Mouse (Mus musculus) embryonic facial prominence, embryonic 10.5 days (tissue): ENCODE results near the gene Helz. TPM values are rescaled to one million over a fixed set of nuclear protein-coding genes. Genes with fewer than 3 reads are reported as not detected.

ENCODE experiments used
- DNase-seq: peaks from one replicate; pipeline ENCODE4 v3.0.0-alpha.2; 2017; ENCODE audit warnings: low spot score
- H3K27ac ChIP-seq: fragments of 300-500 bp; sonication (generic); replicated peaks from 2 replicates; pipeline ENCODE4 v1.5.1; 2016; ENCODE audit warnings: mild to moderate bottlenecking
- H3K27me3 ChIP-seq: fragments of 300-500 bp; sonication (generic); replicated peaks from 2 replicates; pipeline ENCODE4 v1.6.1; 2016; ENCODE audit warnings: low read depth, mild to moderate bottlenecking; ENCODE audit not compliant: poor library complexity, severe bottlenecking
- H3K36me3 ChIP-seq: fragments of 300-500 bp; sonication (generic); replicated peaks from 2 replicates; pipeline ENCODE4 v1.6.1; 2016; ENCODE audit warnings: mild to moderate bottlenecking, moderate library complexity
- H3K4me1 ChIP-seq: fragments of 300-500 bp; sonication (generic); 2 replicates; pipeline ENCODE4 v1.6.1; 2016
- H3K4me3 ChIP-seq: fragments of 300-500 bp; sonication (generic); 2 replicates; pipeline ENCODE4 v1.5.1; 2016; ENCODE audit warnings: mild to moderate bottlenecking, moderate library complexity
- H3K9me3 ChIP-seq: fragments of 300-500 bp; sonication (generic); 2 replicates; pipeline ENCODE4 v1.6.1; 2016; ENCODE audit warnings: mild to moderate bottlenecking
- WGBS: fragments of 180-500 bp; shearing (Covaris S2); methylation state at CpG from one replicate; pipeline ENCODE4 v1.1.7; 2016; 5-methylcytosine and 5-hydroxymethylcytosine counted together
- polyA plus RNA-seq: library from polyadenylated mRNA; unstranded; fragments of >200 nt; fragmentation: Nextera tagmentation; extraction: Ambion mirVana; gene quantifications from 2 replicates; pipeline ENCODE4 v1.2.1, GENCODE M21; 2016

Helz gene
- polyA plus RNA-seq, 1 experiment from 2014 or later: 24.1 TPM

DNA sequence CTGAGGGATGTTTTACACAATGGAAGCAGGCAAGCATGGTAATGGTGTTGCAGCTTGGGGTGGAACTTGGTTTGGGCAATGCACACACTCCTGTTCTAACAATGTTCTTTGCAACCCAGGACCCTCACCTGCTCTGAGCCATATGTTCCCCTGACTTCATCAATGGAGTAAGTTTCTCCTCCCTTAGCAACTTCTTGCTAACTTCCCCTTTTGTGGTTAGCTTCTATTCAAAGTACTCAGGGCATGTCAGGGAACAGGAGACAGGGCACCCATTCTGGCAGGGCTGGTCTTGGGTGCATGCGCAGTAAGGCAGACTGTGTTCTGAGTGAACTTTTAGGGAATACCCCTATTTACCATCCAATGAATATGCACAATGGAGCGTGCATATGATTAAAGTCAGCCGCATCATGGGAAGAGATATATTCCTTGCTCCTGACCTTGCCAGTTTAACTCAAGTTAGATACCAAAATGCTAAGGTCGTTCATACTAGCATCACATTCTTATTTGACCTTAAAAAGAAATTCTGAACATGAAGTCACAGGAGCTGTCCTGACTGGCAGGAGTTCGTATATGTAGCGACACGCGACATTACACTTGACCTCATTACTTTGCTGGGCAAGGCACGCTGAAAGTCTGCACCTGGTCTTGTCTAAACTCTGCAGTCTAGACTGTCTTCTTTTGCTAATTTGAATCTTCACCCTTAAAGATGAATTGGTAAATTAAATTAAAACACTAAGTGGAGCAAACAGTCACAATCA lies 172.7 kb downstream of the Helz start:
- DNase-seq: no peak
- Histone ChIP-seq H3K27ac (no peak overlapping the region), H3K4me3 (no peak overlapping the region), H3K27me3 (no peaks in the 10 kb centered on the region), H3K9me3 (no peaks in the 10 kb centered on the region), H3K4me1 (no peaks in the 10 kb centered on the region), H3K36me3 (no peaks in the 10 kb centered on the region)
- WGBS: 91% methylated on average over 9 of the region's 9 CpGs

- Histone ChIP-seq H3K9me3 (no peaks in the 10 kb centered on the region), H3K27ac (no peak overlapping the region), H3K27me3 (no peaks in the 10 kb centered on the region), H3K36me3 (no peaks in the 10 kb centered on the region), H3K4me3 (no peak overlapping the region), H3K4me1 (no peaks in the 10 kb centered on the region)
- no peak for DNase-seq
- 90% methylated on average over 7 of the region's 7 CpGs for WGBS
Measured at GRCm38 (mm10) chr11:107721057-107721456, 173.3 kb downstream of the Helz start.

- Histone ChIP-seq H3K36me3 (no peaks in the 10 kb centered on the region), H3K27me3 (no peaks in the 10 kb centered on the region), H3K4me1 (peaks cover 3% of the 10 kb centered on the region; the same call in 1 of the 2 replicates), H3K27ac (no peak overlapping the region), H3K4me3 (no peak overlapping the region), H3K9me3 (no peaks in the 10 kb centered on the region)
- DNase-seq: no peak
- 93% methylated on average over 8 of the region's 8 CpGs for WGBS
Measured at GRCm38 (mm10) chr11:107724603-107725002, 176.9 kb downstream of the Helz start.

DNA sequence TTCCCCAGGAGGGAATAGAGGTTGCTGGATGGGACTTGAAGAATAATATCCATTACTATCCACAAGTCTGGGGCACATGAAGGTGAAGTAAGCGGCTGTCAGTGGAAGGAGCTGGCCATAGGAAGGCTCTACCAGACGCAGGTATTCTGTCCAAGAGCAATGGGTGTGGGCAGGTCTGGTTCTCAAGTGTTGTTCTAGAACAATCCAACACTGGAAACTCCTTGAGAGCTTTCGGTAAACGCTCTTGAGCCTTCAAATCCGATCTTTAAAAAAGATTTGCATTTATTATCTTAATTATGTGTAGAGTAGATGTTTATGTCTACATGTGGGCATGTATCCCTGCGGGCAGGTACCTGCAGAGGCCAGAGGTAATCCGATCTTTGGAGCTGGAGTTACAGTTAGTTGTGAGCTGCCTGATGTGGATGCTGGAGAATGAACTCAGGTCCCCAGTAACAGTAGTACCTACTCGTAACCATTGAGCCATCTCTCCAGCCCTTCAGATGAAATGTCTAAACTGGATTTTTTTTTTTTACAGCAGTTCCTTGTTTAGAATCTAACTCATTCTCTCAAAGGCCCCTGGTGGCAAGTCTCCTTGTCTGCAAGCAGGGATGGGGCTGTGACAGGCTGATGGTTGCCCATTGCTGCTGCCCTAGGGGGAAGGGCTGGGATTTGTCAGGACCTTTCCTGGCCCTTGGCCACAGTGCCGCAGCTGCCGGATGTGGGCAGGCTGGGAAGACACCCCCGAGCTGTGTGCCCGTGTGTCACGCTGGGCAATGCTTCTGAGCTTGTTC lies 180.5 kb downstream of the Helz start:
- DNase-seq: no peak
- Histone ChIP-seq H3K9me3 (no peaks in the 10 kb centered on the region), H3K36me3 (peaks cover 10% of the 10 kb centered on the region; the same call in 1 of the 2 replicates), H3K4me3 (no peak overlapping the region), H3K27ac (no peak overlapping the region), H3K4me1 (peaks cover 3% of the 10 kb centered on the region; the same call in 1 of the 2 replicates), H3K27me3 (no peaks in the 10 kb centered on the region)
- WGBS: 83% methylated on average over 13 of the region's 13 CpGs

DNA sequence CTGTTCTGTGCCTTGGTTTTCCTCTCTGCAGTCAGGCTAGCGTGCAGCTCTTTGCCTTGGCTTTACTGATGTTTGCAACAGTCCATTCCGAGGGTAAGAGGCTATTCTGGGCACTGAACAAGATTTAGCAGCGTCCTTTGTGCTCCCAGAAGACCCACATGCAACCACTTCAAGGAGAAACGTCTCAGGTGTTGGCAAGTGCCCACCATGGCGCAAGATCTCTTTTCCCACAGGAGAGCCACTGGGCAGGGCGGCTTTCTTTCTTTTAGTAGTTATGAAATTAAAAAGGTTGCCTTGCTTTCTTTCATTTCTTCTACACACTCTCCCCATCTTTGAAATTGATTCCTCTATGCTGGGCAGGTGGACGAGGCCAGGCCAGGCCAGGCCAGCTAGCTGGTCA lies 181.4 kb downstream of the Helz start:
- peaks cover 10% of the 10 kb centered on the region; the same call in 1 of the 2 replicates for H3K36me3 ChIP-seq
- H3K4me1 ChIP-seq: peaks cover 3% of the 10 kb centered on the region; the same call in 1 of the 2 replicates
- no peaks in the 10 kb centered on the region for H3K27me3 ChIP-seq
- H3K27ac ChIP-seq: no peak overlapping the region
- no peak overlapping the region for H3K4me3 ChIP-seq
- no peak for DNase-seq
- H3K9me3 ChIP-seq: no peaks in the 10 kb centered on the region
- WGBS: 81% methylated on average over 7 of the region's 7 CpGs

DNA sequence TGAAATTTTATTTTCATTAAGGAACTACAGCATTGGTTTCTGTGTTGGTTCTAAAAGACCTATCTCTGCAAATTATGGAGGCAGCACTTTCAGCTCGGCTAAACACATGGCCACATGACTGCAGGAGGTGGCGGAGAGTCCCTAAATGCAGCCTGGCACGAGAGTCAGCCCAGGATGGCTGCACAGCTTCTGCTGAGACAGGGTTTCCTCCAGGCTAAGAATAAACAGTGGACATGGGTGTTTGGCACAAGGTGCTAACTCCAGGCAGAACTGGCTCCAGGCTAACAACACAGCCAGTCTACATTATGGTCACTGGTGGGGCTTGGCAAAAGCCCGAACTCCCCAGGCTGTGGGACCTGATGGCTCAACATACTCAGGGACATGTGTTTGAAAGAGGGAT lies 183.2 kb downstream of the Helz start:
- WGBS: 85% methylated on average over 4 of the region's 4 CpGs
- H3K9me3 ChIP-seq: no peaks in the 10 kb centered on the region
- H3K4me3 ChIP-seq: no peak overlapping the region
- peaks cover 3% of the 10 kb centered on the region; the same call in 1 of the 2 replicates for H3K4me1 ChIP-seq
- peaks cover 27% of the 10 kb centered on the region for H3K36me3 ChIP-seq
- no peak overlapping the region for H3K27ac ChIP-seq
- DNase-seq: no peak
- H3K27me3 ChIP-seq: no peaks in the 10 kb centered on the region

GRCm38 (mm10) chr11:107731498-107731897 lies 183.8 kb downstream of the Helz start:
- Histone ChIP-seq H3K9me3 (no peaks in the 10 kb centered on the region), H3K36me3 (peaks cover 29% of the 10 kb centered on the region), H3K4me3 (no peak overlapping the region), H3K27ac (no peak overlapping the region), H3K4me1 (peaks cover 3% of the 10 kb centered on the region; the same call in 1 of the 2 replicates), H3K27me3 (no peaks in the 10 kb centered on the region)
- WGBS: 75% methylated on average over 5 of the region's 5 CpGs
- no peak for DNase-seq

DNA sequence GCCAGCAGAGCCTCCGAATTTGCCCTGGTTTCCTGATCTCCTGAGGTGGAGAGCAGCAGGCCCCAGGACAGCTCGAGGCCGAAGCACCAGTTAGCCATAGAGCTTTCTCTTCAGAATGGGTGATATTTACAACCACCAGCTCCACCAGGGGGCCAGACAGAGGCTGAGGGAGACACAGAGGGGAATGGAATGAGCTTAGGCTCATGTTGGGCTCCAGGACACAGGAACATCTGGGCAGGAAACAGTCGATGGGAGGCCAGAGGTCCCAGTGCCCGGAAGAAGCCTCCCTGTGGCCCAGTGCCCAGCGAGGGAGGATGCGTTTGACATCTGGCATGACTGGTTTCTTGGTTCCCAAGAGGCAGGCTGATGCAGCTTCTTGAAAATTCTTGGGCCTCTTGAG lies 186.4 kb downstream of the Helz start:
- H3K9me3 ChIP-seq: no peaks in the 10 kb centered on the region
- no peak overlapping the region for H3K4me3 ChIP-seq
- H3K27ac ChIP-seq: no peak overlapping the region
- peaks cover 44% of the 10 kb centered on the region for H3K36me3 ChIP-seq
- 0 out of 2 replicates have a peak, but pooled peaks cover 8% of the 10 kb centered on the region for H3K4me1 ChIP-seq
- WGBS: 83% methylated on average over 7 of the region's 7 CpGs
- DNase-seq: no peak
- H3K27me3 ChIP-seq: no peaks in the 10 kb centered on the region

GRCm38 (mm10) chr11:107737886-107738285 lies 190.2 kb downstream of the Helz start:
- WGBS: 69% methylated on average over 6 of the region's 6 CpGs

GRCm38 (mm10) chr11:107738418-107739099 lies 190.8 kb downstream of the Helz start:
- Histone ChIP-seq H3K27ac (no peak overlapping the region), H3K4me1 (0 out of 2 replicates have a peak, but pooled peaks cover 17% of the 10 kb centered on the region), H3K4me3 (no peak overlapping the region), H3K27me3 (no peaks in the 10 kb centered on the region), H3K36me3 (peaks cover 35% of the 10 kb centered on the region), H3K9me3 (no peaks in the 10 kb centered on the region)
- no peak for DNase-seq
- 76% methylated on average over 20 of the region's 20 CpGs for WGBS

More at GRCm38 (mm10) chr11:107737886-107738285, 190.2 kb downstream of the Helz start:
- DNase-seq: no peak
- 0 out of 2 replicates have a peak, but pooled peaks cover 17% of the 10 kb centered on the region for H3K4me1 ChIP-seq
- peaks cover 38% of the 10 kb centered on the region for H3K36me3 ChIP-seq
- H3K27me3 ChIP-seq: no peaks in the 10 kb centered on the region
- H3K9me3 ChIP-seq: no peaks in the 10 kb centered on the region
- no peak overlapping the region for H3K4me3 ChIP-seq
- no peak overlapping the region for H3K27ac ChIP-seq

DNA sequence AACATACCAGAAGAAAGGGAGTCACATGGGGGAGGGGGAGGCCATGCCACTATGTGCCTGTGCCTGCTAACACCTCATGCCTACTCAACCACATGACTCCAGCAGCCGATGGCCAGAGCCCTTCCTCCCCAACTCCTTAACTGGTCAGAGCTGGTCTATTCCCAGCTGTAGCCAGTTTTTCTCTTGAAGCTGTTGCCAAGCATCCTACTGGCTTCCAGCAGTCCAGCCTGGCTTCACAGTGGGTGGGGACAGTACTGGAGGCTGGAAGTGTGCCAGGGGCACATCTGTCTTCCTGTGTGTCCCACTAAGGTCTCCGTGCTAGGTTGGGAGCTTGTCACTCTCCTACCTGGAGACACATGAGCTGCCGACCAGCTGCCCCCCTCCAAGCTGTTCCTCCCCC lies 195.4 kb downstream of the Helz start:
- 0 out of 2 replicates have a peak, but pooled peaks cover 13% of the 10 kb centered on the region for H3K4me1 ChIP-seq
- H3K9me3 ChIP-seq: no peaks in the 10 kb centered on the region
- 0 out of 2 replicates have a peak, but pooled peaks cover 9% of the 10 kb centered on the region for H3K36me3 ChIP-seq
- no peak overlapping the region for H3K27ac ChIP-seq
- H3K27me3 ChIP-seq: no peaks in the 10 kb centered on the region
- DNase-seq: no peak
- 87% methylated on average over 3 of the region's 3 CpGs for WGBS
- H3K4me3 ChIP-seq: no peak overlapping the region
